Comparison of ENCODE assay signal across 11 mouse cellular contexts in genomic region chr3:70500991-70501961, GRCm38 (mm10).
DNase-seq lines count a peak whose midpoint lies in the region; ATAC-seq and TF ChIP-seq lines count a peak whose summit lies in the region.
"Had no signal": no experiment of that assay in that cellular context is flagged by ENCODE, and none has a peak within 500 bp of the region (broad histone marks: within the 10 kb centered on the region; RNA-seq: fewer than 3 reads in every experiment).

No protein-coding gene starts in this region.

- no peak for TF ChIP-seq CTCF in gastrocnemius, adult 2 months (IDR thresholded peaks at IDR 0.05)

- no peaks in the 10 kb centered on the region for H3K9me3 ChIP-seq in neural tube, embryonic 11.5 days (ENCODE audit: control insufficient read depth, low read length)
- H3K9me3 ChIP-seq in hindbrain, embryonic 13.5 days, result no peaks in the 10 kb centered on the region
- H3K9me3 ChIP-seq in kidney, embryonic 16.5 days (ENCODE audit: low read length), result no peaks in the 10 kb centered on the region
- H3K9me3 ChIP-seq: liver, embryonic 15.5 days had no signal

- H3K4me2 ChIP-seq in neural tube, embryonic 11.5 days (ENCODE audit: low read depth), result no peak overlapping the region
- H3K4me2 ChIP-seq in hindbrain, embryonic 13.5 days, result no peak overlapping the region
- no peak overlapping the region for H3K4me2 ChIP-seq in kidney, embryonic 16.5 days (replicated peaks; ENCODE audit: low read depth, low read length)
- H3K4me2 ChIP-seq: liver, embryonic 15.5 days had no signal

- no peaks in the 10 kb centered on the region for H3K27me3 ChIP-seq in neural tube, embryonic 11.5 days (ENCODE audit: control insufficient read depth, insufficient read depth, low read length)
- no peaks in the 10 kb centered on the region for H3K27me3 ChIP-seq in hindbrain, embryonic 13.5 days
- H3K27me3 ChIP-seq in kidney, embryonic 16.5 days (ENCODE audit: insufficient read depth, low read length), result no peaks in the 10 kb centered on the region
- H3K27me3 ChIP-seq: liver, embryonic 15.5 days had no signal

- no peaks in the 10 kb centered on the region for H3K4me1 ChIP-seq in neural tube, embryonic 11.5 days (ENCODE audit: control insufficient read depth, insufficient read depth, low read length)
- peaks cover 7% of the 10 kb centered on the region for H3K4me1 ChIP-seq in hindbrain, embryonic 13.5 days (replicated peaks)
- H3K4me1 ChIP-seq in kidney, embryonic 16.5 days (ENCODE audit: insufficient read depth, low read length), result no peaks in the 10 kb centered on the region
- H3K4me1 ChIP-seq: liver, embryonic 15.5 days had no signal

- no peak overlapping the region for H3K4me3 ChIP-seq in gastrocnemius, adult 2 months
- no peak overlapping the region for H3K4me3 ChIP-seq in neural tube, embryonic 11.5 days (ENCODE audit: low read depth, low read length)
- no peak overlapping the region for H3K4me3 ChIP-seq in hindbrain, embryonic 13.5 days
- no peak overlapping the region for H3K4me3 ChIP-seq in kidney, embryonic 16.5 days (ENCODE audit: low read length)
- H3K4me3 ChIP-seq: liver, embryonic 15.5 days had no signal

- ATAC-seq in neural tube, embryonic 11.5 days (ENCODE audit: insufficient read depth, low FRiP score, low TSS enrichment), result no peak
- ATAC-seq in hindbrain, embryonic 13.5 days (ENCODE audit: low FRiP score), result peak; percentile 32; the same call in 1 of the 2 replicates
- ATAC-seq in kidney, embryonic 16.5 days (ENCODE audit: low FRiP score, low TSS enrichment), result no peak

- WGBS in neural tube, embryonic 11.5 days, result 83% methylated on average over 9 of the region's 9 CpGs
- 56% methylated on average over 9 of the region's 9 CpGs for WGBS in hindbrain, embryonic 13.5 days
- 59% methylated on average over 9 of the region's 9 CpGs for WGBS in kidney, embryonic 16.5 days

- no peaks in the 10 kb centered on the region for H3K36me3 ChIP-seq in neural tube, embryonic 11.5 days (ENCODE audit: control insufficient read depth, insufficient read depth, low read length)
- H3K36me3 ChIP-seq in hindbrain, embryonic 13.5 days, result no peaks in the 10 kb centered on the region
- no peaks in the 10 kb centered on the region for H3K36me3 ChIP-seq in kidney, embryonic 16.5 days (ENCODE audit: insufficient read depth, low read length)
- H3K36me3 ChIP-seq: liver, embryonic 15.5 days had no signal

- intact Hi-C loops in gastrocnemius, adult 2 months (cut with DNase I), result no loop called here

- DNase-seq in gastrocnemius, postnatal 10 days, result peak; percentile 4
- DNase-seq in gastrocnemius, adult 2 months, result no peak
- DNase-seq in neural tube, embryonic 11.5 days (ENCODE audit: low spot score), result peak; percentile 16
- DNase-seq in neural tube, embryonic 10.5 days (ENCODE audit: extremely low spot score, low spot score), result no peak
- DNase-seq in telencephalon, adult 2 months (ENCODE audit: low read depth, low spot score), result peak; percentile 43
- DNase-seq in kidney, postnatal 36 days, result no peak
- DNase-seq: heart, postnatal 14 days had no signal

- no peak overlapping the region for H3K9ac ChIP-seq in neural tube, embryonic 11.5 days (ENCODE audit: low read length)
- no peak overlapping the region for H3K9ac ChIP-seq in hindbrain, embryonic 13.5 days
- H3K9ac ChIP-seq in kidney, embryonic 16.5 days (replicated peaks; ENCODE audit: low read length), result no peak overlapping the region
- H3K9ac ChIP-seq: liver, embryonic 15.5 days had no signal

- no peak overlapping the region for H3K27ac ChIP-seq in gastrocnemius, adult 2 months
- H3K27ac ChIP-seq in neural tube, embryonic 11.5 days (ENCODE audit: low read depth, low read length), result no peak overlapping the region
- H3K27ac ChIP-seq in hindbrain, embryonic 13.5 days, result peak overlapping the region; percentile 35
- H3K27ac ChIP-seq in kidney, embryonic 16.5 days (ENCODE audit: low read length), result no peak overlapping the region
- H3K27ac ChIP-seq: liver, embryonic 15.5 days; stomach, postnatal 0 days had no signal

Comparison
In these comparisons a context has a peak if more than half of its experiments do, and no peak if none do; other contexts are left out.
1. DNase-seq: peak in gastrocnemius, postnatal 10 days (single experiment), neural tube, embryonic 11.5 days (single experiment) and telencephalon, adult 2 months (single experiment); none in gastrocnemius, adult 2 months (single experiment), neural tube, embryonic 10.5 days (single experiment) and kidney, postnatal 36 days (0 of 2).